Mouse (Mus musculus) liver, adult 2 months (tissue): ENCODE measurements at regions not wholly inside any gene's neighbourhood (a gene's known extent, or its start where the extent isn't known, plus 50 kb on each side); places are given as distances from the start of the nearest gene placed in this dataset.

Experiments used
- DNase-seq: peaks from one replicate; pipeline ENCODE4 v3.0.0-alpha.2; 2011; ENCODE audit warnings: low read depth, low spot score; ENCODE audit errors: extremely low read depth
- H3K27ac ChIP-seq: fragments of 200-500 bp; replicated peaks from 2 replicates; pipeline ENCODE4 v1.5.1; 2012; ENCODE audit warnings: low read depth, mild to moderate bottlenecking, control low read depth, inconsistent platforms, low read length; ENCODE audit not compliant: insufficient read depth
- H3K27me3 ChIP-seq: fragments of 200-500 bp; 2 replicates; pipeline ENCODE4 v1.6.1; 2012; ENCODE audit warnings: mild to moderate bottlenecking, moderate library complexity, low read length, inconsistent platforms; ENCODE audit not compliant: control insufficient read depth, insufficient read depth
- H3K36me3 ChIP-seq: fragments of 200-500 bp; 2 replicates; pipeline ENCODE4 v1.6.1; 2012; ENCODE audit warnings: low read length, inconsistent platforms; ENCODE audit not compliant: control insufficient read depth, insufficient read depth
- H3K4me1 ChIP-seq: fragments of 200-500 bp; 2 replicates; pipeline ENCODE4 v1.6.1; 2011; ENCODE audit warnings: low read length; ENCODE audit not compliant: control insufficient read depth, insufficient read depth
- H3K4me3 ChIP-seq: fragments of 200-500 bp; 2 replicates; pipeline ENCODE4 v1.5.1; 2011; ENCODE audit warnings: low read depth, mild to moderate bottlenecking, control low read depth, low read length, moderate library complexity; ENCODE audit not compliant: insufficient read depth
- H3K79me2 ChIP-seq: fragments of 200-500 bp; 2 replicates; pipeline ENCODE4 v1.6.1; 2012; ENCODE audit warnings: inconsistent platforms, mild to moderate bottlenecking, low read length, moderate library complexity; ENCODE audit not compliant: control insufficient read depth, insufficient read depth
- H3K9ac ChIP-seq: fragments of 200-500 bp; 2 replicates; pipeline ENCODE4 v1.6.1; 2012; ENCODE audit warnings: low read depth, mild to moderate bottlenecking, control low read depth, inconsistent platforms, low read length
- CTCF ChIP-seq: fragments of 200-500 bp; IDR thresholded peaks from 2 replicates; pipeline ENCODE4 v1.5.1; 2011; ENCODE audit warnings: low read depth, low read length, control low read depth
- POLR2A ChIP-seq: fragments of 200-500 bp; IDR thresholded peaks from 2 replicates; pipeline ENCODE4 v1.6.1; 2011; ENCODE audit warnings: low read length, control low read depth; ENCODE audit not compliant: insufficient read depth; ENCODE audit errors: extremely low read depth
- WGBS: fragments of 180-500 bp; shearing (Covaris S2); methylation state at CpG from one replicate; pipeline ENCODE4 v1.1.7; 2018; 5-methylcytosine and 5-hydroxymethylcytosine counted together

DNA sequence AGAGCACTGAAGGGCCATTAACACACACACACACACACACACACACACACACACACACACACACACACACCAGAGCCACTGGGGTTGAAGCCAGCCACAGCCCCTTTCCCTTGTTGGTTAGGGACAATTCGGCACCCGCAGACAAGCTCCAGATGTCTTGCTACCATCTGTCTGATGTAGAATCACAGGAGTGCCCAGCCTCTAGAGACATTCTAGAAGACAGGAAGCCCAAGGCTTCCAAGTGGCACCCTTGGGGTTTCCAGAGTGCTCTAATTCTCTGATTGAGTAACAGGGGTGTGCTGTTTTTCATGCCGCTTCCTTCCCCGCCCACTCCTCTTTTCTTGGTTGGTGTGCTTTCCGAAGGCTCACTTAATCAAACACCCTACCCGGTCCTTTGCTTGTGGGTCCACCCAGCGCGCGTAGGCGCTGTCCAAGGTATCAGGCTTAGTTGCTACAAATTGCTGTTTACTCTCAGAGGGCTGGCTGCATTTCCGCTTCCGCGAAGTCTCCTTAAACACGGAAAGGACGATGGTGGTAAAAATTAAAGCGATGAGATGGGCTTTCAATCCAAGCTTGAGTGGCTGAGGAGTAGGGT, 59.5 kb upstream of the Zbtb18 start:
- Histone ChIP-seq H3K4me1 (no peaks in the 10 kb centered on the region), H3K79me2 (no peaks in the 10 kb centered on the region), H3K36me3 (no peaks in the 10 kb centered on the region), H3K27ac (no peak overlapping the region), H3K9ac (no peak overlapping the region), H3K4me3 (no peak overlapping the region), H3K27me3 (no peaks in the 10 kb centered on the region)
- TF ChIP-seq CTCF: no peak
- TF ChIP-seq POLR2A: no peak
- DNase-seq: no peak
- 18% methylated on average over 16 of the region's 16 CpGs for WGBS

DNA sequence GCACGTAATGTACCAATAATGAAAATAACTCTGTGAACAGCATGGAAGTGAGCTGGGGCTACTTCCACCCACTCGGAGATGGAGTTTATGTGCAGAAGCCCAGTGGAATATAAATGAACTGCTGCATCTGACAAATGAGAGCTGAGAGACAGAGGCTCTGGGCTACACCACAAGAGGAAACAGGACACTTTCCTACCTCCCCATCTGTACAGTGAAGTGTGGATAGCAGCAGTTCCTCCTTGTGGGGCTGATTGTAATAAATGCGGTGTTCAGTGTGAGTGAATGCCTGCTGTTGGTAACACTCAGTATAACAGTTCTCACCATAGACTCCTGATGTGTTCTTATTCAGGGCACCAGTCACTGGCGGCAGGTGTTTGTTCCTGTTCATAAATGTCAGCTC, 60.0 kb upstream of the Zbtb18 start:
- no peak for DNase-seq
- TF ChIP-seq POLR2A: no peak
- TF ChIP-seq CTCF: no peak

DNA sequence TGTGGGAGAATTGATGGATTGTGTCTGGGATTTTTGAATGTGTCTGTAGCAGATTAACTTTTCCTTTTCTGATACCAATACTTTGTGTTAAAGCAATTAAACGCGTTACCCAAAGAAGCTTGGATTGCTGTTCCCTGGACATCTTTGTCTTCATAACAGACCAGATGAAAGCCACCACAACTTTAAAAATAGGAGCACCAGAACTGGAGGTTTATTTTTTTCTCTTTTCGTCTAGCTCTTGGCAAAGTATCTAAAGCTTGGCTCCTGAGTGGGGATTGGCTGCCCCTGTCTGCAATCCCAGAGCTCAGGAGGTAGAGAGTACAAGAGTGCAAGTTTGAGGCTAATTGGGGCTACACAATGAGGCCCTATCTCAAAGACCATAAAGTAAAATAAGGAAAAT, 64.0 kb upstream of the Zbtb18 start:
- H3K79me2 ChIP-seq: no peaks in the 10 kb centered on the region
- no peaks in the 10 kb centered on the region for H3K4me1 ChIP-seq
- no peaks in the 10 kb centered on the region for H3K36me3 ChIP-seq
- peaks cover 2% of the 10 kb centered on the region; the same call in 1 of the 2 replicates for H3K27me3 ChIP-seq
- no peak overlapping the region for H3K9ac ChIP-seq
- no peak overlapping the region for H3K4me3 ChIP-seq
- H3K27ac ChIP-seq: no peak overlapping the region
- 82% methylated on average over 3 of the region's 3 CpGs for WGBS
- TF ChIP-seq CTCF (no peak), POLR2A (no peak)
- no peak for DNase-seq

More for the DNA sequence above, 60.0 kb upstream of the Zbtb18 start:
- 88% methylated on average over 4 of the region's 4 CpGs for WGBS
- Histone ChIP-seq H3K4me3 (no peak overlapping the region), H3K79me2 (no peaks in the 10 kb centered on the region), H3K27ac (no peak overlapping the region), H3K36me3 (no peaks in the 10 kb centered on the region), H3K27me3 (no peaks in the 10 kb centered on the region), H3K9ac (no peak overlapping the region), H3K4me1 (no peaks in the 10 kb centered on the region)

DNA sequence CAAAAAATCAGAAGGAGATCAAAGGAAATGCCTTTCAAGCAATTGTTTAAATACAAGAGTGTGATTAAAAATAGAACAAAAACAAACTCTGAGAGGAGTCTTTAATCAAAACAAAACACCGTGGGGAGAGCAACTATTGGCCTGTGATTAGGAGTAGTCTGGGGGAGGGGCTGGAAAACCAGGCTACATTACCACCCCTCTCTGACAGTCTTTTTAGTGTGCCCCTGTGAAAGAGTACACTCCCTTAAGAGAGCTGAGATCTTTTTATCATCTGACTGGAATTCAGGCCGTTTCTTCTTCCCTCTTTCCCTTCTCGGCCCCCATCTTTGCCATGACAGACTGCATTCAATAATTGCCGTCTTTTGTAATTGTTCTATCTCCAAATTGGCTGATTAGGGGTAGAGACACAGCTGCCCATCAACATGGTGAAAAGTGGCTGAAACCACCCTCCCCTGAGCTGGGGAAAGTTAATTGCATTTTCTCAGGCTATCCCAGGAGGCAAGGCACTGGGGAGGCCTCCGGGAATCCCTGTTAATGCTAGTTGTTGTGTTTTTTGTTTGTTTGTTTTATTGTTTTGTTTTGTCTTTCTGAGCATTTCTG, 68.8 kb upstream of the Zbtb18 start:
- 25% methylated on average over 5 of the region's 5 CpGs for WGBS

DNA sequence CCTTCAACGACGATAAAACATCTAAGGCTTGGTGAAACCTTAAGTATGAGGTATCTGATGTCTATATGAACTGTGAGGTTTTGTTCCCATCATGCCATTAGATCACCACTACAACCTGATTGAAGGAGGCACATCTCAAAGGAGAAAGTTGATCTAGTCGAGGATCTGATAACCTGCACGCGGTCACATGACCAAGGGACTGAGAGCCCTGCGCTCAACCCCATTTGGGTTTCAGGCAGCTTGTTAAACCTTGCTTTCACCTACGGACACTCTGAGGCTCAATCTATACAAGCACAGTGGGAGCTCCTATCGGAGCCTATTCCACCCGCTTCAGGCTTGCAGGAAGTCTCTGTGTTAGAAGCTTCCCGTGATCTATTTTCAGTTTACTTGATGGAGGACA, 70.1 kb upstream of the Zbtb18 start:
- TF ChIP-seq CTCF: no peak
- TF ChIP-seq POLR2A: no peak
- DNase-seq: no peak
- 57% methylated on average over 10 of the region's 10 CpGs for WGBS

More for the DNA sequence above, 68.8 kb upstream of the Zbtb18 start:
- Histone ChIP-seq H3K27ac (no peak overlapping the region), H3K27me3 (peaks cover 2% of the 10 kb centered on the region; the same call in 1 of the 2 replicates), H3K4me3 (no peak overlapping the region), H3K9ac (no peak overlapping the region), H3K79me2 (no peaks in the 10 kb centered on the region), H3K4me1 (no peaks in the 10 kb centered on the region), H3K36me3 (no peaks in the 10 kb centered on the region)
- TF ChIP-seq CTCF (no peak), POLR2A (no peak)
- no peak for DNase-seq

DNA sequence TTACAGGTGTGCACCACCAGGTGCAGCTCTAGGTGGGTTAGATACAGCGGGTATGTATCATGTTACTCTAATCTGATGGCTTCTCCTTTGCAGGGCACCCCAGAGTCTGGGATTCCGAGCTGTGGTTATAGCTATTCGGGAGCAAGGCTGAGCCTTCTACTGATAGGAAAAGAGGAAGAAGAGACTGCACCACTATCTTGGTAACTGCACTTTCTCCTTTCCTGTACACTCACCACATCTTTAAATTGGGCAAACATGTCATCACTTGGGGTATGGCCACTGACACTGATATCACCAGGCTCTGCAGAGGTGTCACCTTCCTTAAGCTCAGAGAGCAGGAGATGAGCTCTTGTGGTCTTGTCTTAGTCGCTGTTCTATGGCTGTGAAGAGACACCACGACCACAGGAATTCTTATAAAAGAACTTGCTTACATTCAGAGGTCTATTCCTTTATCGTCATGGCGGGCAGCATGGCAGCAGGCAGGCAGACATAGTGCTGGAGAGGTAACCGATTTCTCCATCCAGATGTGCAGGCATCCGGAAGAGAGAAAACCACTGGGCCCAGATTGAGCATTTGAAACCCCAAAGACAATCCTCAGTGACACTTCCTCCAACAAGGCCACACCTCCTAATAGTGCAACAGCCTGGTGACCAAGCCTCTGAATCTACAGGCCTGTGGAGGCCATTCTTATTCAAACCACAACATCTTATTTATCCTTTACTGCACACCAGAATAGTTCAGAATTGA, 74.1 kb upstream of the Zbtb18 start:
- no peak for TF ChIP-seq POLR2A
- no peak for TF ChIP-seq CTCF
- no peak overlapping the region for H3K9ac ChIP-seq
- DNase-seq: no peak
- no peaks in the 10 kb centered on the region for H3K79me2 ChIP-seq
- WGBS: 79% methylated on average over 9 of the region's 9 CpGs
- no peak overlapping the region for H3K4me3 ChIP-seq
- no peaks in the 10 kb centered on the region for H3K27me3 ChIP-seq
- H3K4me1 ChIP-seq: no peaks in the 10 kb centered on the region
- H3K36me3 ChIP-seq: no peaks in the 10 kb centered on the region
- no peak overlapping the region for H3K27ac ChIP-seq

More for the DNA sequence above, 70.1 kb upstream of the Zbtb18 start:
- H3K9ac ChIP-seq: no peak overlapping the region
- no peaks in the 10 kb centered on the region for H3K79me2 ChIP-seq
- H3K27ac ChIP-seq: no peak overlapping the region
- no peaks in the 10 kb centered on the region for H3K4me1 ChIP-seq
- H3K36me3 ChIP-seq: no peaks in the 10 kb centered on the region
- peaks cover 2% of the 10 kb centered on the region; the same call in 1 of the 2 replicates for H3K27me3 ChIP-seq
- no peak overlapping the region for H3K4me3 ChIP-seq
